Mouse (Mus musculus) intestine, embryonic 14.5 days (tissue): ENCODE results near the gene Glt1d1. TPM values are rescaled to one million over a fixed set of nuclear protein-coding genes. Genes with fewer than 3 reads are reported as not detected.

ENCODE experiments used
- ATAC-seq: fragments of 200-750 bp; cut with Nextera tagmentation; replicated peaks from 2 replicates; pipeline ENCODE4 v1.8.0; 2017; ENCODE audit warnings: low read depth, moderate number of reproducible peaks, moderate TSS enrichment, moderate library complexity; ENCODE audit not compliant: low FRiP score, low TSS enrichment
- DNase-seq: peaks from one replicate; pipeline ENCODE4 v3.0.0-alpha.2; 2018; ENCODE audit warnings: low spot score
- H3K27ac ChIP-seq: fragments of 300-500 bp; sonication (generic); 2 replicates; pipeline ENCODE4 v1.5.1; 2014; ENCODE audit warnings: low read depth, mild to moderate bottlenecking, control low read depth
- H3K27me3 ChIP-seq: fragments of 300-500 bp; sonication (generic); replicated peaks from 2 replicates; pipeline ENCODE4 v1.6.1; 2014; ENCODE audit warnings: low read length, control low read depth; ENCODE audit not compliant: control insufficient read depth, insufficient read depth
- H3K36me3 ChIP-seq: fragments of 300-500 bp; sonication (generic); 2 replicates; pipeline ENCODE4 v1.6.1; 2014; ENCODE audit warnings: low read length, control low read depth; ENCODE audit not compliant: control insufficient read depth, insufficient read depth
- H3K4me1 ChIP-seq: fragments of 300-500 bp; sonication (generic); replicated peaks from 2 replicates; pipeline ENCODE4 v1.6.1; 2014; ENCODE audit warnings: low read length, control low read depth, mixed read lengths; ENCODE audit not compliant: control insufficient read depth, insufficient read depth
- H3K4me2 ChIP-seq: fragments of 300-500 bp; sonication (generic); 2 replicates; pipeline ENCODE4 v1.6.1; 2014; ENCODE audit warnings: low read length
- H3K4me3 ChIP-seq: fragments of 300-500 bp; sonication (generic); 2 replicates; pipeline ENCODE4 v1.5.1; 2014; ENCODE audit warnings: low read depth, low read length, control low read depth, mixed read lengths
- H3K9ac ChIP-seq: fragments of 300-500 bp; sonication (generic); 2 replicates; pipeline ENCODE4 v1.6.1; 2014; ENCODE audit warnings: mild to moderate bottlenecking, low read length
- H3K9me3 ChIP-seq: fragments of 300-500 bp; sonication (generic); 2 replicates; pipeline ENCODE4 v1.6.1; 2016; ENCODE audit warnings: low read length, control low read depth; ENCODE audit not compliant: control insufficient read depth
- WGBS: fragments of 180-500 bp; shearing (Covaris S2); extraction: QIAGEN DNeasy Blood & Tissue Kit; methylation state at CpG from one replicate; pipeline ENCODE4 v1.1.7; 2014; 5-methylcytosine and 5-hydroxymethylcytosine counted together
- polyA plus RNA-seq: library from polyadenylated mRNA; unstranded; fragments of >200 nt; fragmentation: Nextera tagmentation; extraction: Ambion mirVana; gene quantifications from 2 replicates; pipeline ENCODE4 v1.2.1, GENCODE M21; 2014

The Glt1d1 gene
- polyA plus RNA-seq = 0.43 and 0.49 TPM in 2 replicates

DNA sequence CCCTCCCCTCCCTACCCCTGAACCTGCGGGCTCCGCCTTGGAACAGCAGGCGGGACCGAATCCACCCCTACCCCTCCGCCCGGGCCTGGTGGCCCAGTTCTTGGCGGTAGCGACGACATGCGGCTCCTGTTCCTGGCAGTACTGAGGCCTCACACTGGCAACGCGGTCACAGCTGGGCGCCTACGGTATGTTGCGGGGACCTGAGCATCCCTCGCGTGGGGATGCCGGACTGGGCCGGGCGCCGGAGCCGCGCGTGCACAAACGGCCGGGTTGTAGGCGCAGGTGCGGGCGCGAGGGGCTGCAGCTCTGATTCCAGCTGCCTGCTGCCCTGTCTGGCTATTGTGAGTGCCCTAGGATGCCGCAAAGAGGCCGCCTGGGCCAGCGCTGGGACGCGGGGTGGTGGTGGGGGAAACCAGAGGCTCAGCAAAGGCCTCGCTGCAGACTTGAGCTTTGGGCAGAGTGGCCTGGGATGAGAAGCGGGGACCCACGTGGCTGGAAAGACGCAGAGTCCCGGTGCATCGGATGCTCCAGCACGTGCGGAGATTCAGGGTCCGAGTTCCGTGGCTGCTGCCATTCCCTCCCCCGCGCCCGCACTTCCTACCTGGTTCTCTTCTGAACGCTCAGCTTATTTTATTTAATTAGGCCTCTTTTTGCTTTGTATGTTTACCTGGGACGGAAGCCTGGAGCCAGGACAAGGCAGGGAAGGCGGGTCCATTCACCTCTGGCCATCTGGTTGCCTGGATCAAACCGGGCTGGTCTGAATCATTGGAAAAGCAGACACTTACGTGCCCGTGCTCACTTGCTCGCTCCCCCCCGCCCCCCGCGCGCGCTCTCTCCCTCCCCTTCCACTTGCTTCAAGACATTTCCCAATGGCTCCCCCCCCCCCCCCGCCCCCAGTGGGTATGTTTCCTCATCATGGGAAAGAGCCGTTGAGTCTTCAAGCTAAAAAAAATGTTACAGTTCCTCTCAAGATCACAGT is at the start of gene Glt1d1, which contains the start of gene Slc15a4:
Gene Glt1d1, plus strand, starts transcription at position 96 of the 979 bp plus-strand sequence.
Gene Slc15a4, minus strand, starts transcription at position 731 of the 979 bp plus-strand sequence.
- Histone ChIP-seq H3K9me3 (no peaks in the 10 kb centered on the region), H3K27me3 (peaks cover 30% of the 10 kb centered on the region), H3K9ac (peak within 1 kb of the TSS; percentile 39), H3K4me1 (no peaks in the 10 kb centered on the region), H3K36me3 (no peaks in the 10 kb centered on the region), H3K4me2 (peak within 1 kb of the TSS; percentile 72), H3K4me3 (peak within 1 kb of the TSS; percentile 38), H3K27ac (no peak within 1 kb of the TSS)
- ATAC-seq (peak; percentile 65), DNase-seq (peak; percentile 72)
- under 1% methylated on average over 62 of the region's 62 CpGs for WGBS

DNA sequence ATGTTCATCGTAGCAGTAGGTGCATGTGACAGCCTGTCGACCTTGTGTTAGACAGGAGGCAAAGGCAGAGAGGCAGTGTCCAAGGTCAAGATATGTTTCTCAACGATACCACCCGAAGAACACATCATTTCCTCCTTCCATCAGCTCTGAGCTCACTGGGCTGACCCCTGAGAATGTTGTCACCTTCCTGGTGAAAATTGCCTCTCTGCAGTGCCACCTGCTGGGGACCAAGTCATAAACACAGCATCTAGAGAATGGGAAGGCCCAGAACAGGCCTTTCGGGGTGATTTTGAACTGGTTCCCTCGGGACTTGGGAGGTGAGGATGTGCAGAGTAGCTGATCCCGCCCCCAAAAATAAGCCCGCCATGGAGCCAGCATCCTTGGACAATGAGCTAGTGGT is 48.4 kb upstream of the Glt1d1 start:
- Histone ChIP-seq H3K4me2 (no peak overlapping the region), H3K4me3 (no peak overlapping the region), H3K36me3 (no peaks in the 10 kb centered on the region), H3K27me3 (no peaks in the 10 kb centered on the region), H3K9ac (no peak overlapping the region), H3K27ac (no peak overlapping the region), H3K4me1 (no peaks in the 10 kb centered on the region), H3K9me3 (no peaks in the 10 kb centered on the region)
- DNase-seq (no peak), ATAC-seq (no peak)
- 80% methylated on average over 8 of the region's 8 CpGs for WGBS

DNA sequence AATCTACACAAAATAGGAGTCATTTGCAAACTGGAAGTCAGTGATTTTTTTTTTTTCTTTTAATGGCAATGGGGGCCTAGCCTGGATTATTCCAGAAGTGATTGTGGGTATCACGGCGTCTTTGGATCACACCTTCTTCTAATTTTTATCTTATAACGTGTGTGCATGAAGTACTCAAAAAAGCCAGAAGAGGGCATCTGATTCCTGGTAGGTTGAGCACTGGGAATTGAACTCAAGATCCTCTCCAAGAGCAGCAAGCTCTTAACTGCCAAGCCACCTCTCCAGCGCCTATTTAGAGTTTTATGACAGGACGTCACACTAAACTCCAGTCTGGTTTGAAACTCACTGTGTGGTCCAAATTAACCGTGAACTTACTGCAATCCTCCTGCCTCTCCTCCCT is 44.2 kb upstream of the Glt1d1 start:
- WGBS = 73% methylated on average over 6 of the region's 6 CpGs
- Histone ChIP-seq H3K4me3 (no peak overlapping the region), H3K27ac (no peak overlapping the region), H3K4me2 (no peak overlapping the region), H3K27me3 (no peaks in the 10 kb centered on the region), H3K4me1 (no peaks in the 10 kb centered on the region), H3K9ac (no peak overlapping the region), H3K9me3 (no peaks in the 10 kb centered on the region), H3K36me3 (peaks cover 7% of the 10 kb centered on the region)
- DNase-seq (no peak), ATAC-seq (no peak)

DNA sequence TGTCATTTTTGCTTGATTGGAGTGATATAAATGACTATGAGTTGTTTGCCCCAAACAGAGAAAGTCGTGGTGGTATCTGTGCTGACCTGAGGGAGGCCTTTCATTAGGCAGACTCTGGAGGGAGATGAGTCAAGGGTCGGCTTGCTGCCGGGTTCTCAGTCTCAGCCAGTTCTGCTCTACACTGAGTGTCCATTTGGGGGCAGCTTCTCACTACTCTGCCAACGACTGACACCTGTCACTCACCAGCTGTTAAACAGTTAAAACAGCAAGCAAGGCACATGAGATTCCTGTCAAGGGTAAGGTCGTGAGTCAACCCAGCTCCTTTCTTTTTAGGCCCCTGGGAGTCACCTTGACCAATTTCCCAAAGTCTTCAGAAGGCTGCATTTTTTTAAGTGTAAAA is 39.7 kb upstream of the Glt1d1 start:
- Histone ChIP-seq H3K27me3 (no peaks in the 10 kb centered on the region), H3K36me3 (peaks cover 48% of the 10 kb centered on the region), H3K4me1 (no peaks in the 10 kb centered on the region), H3K4me2 (no peak overlapping the region), H3K9me3 (no peaks in the 10 kb centered on the region), H3K9ac (no peak overlapping the region), H3K27ac (no peak overlapping the region), H3K4me3 (no peak overlapping the region)
- DNase-seq (no peak), ATAC-seq (no peak)
- 70% methylated on average over 5 of the region's 5 CpGs for WGBS

DNA sequence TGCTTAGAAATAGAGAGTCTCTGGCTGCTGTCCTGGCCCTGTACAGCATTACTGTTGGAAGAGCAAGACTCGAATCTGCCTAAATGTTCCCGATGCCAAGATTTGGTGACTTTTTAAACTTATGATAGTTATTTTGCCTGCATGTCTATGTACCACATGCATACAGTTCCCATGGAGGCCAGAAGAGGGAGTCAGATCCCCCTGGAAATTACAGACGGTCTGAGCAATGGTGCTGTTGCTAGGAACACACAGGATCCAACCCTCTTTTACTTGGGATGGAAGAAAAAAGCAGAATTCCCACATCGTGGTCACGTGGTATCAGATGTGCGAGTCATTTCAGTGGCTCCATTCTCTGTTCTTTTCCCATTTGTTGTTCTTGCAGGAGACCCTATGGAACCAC is 39.2 kb upstream of the Glt1d1 start:
- DNase-seq (no peak), ATAC-seq (no peak)
- Histone ChIP-seq H3K9me3 (no peaks in the 10 kb centered on the region), H3K36me3 (peaks cover 52% of the 10 kb centered on the region), H3K4me1 (no peaks in the 10 kb centered on the region), H3K27ac (no peak overlapping the region), H3K4me2 (no peak overlapping the region), H3K9ac (no peak overlapping the region), H3K27me3 (no peaks in the 10 kb centered on the region), H3K4me3 (no peak overlapping the region)
- 80% methylated on average over 6 of the region's 6 CpGs for WGBS

DNA sequence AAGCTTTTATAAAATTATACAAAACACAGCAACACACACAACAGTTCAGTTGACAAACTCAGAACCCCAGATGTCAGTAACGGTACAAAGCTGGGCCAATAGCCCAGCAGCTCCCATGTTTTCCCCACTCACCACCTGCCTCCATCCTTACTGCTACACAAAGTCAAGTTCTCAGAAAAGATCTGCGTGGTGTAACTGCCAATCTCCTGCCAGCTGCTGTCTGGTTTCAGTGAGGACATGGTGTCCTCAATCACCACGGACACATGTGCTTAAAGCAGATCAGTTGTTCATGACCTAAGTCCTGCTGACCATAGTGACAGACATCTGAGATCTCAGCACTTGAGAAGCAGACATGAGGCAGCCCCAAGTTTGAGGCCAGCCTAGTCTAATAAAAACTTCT is 36.4 kb upstream of the Glt1d1 start:
- no peak overlapping the region for H3K27ac ChIP-seq

DNA sequence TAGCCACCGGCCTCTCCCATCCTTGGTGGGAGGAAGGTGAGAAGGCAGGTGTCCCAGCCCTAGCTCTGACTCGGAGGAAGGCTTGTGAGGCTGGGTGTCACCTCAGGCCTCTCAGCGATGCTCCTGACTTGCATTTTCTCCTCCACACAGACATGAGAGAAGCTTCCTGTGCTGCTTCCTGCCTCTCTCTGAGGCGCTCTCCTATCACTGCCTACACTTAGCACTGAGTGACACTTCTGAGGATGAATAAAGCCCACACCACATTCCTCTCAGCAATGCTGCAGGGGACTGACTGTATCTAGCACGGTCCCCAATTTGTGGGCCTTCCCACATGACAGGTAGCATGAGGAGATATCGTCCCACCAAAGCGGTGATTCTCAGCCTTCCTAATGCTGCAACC is 35.2 kb upstream of the Glt1d1 start:
- Histone ChIP-seq H3K4me3 (no peak overlapping the region), H3K4me2 (no peak overlapping the region), H3K27ac (no peak overlapping the region), H3K4me1 (no peaks in the 10 kb centered on the region), H3K27me3 (no peaks in the 10 kb centered on the region), H3K9ac (no peak overlapping the region), H3K9me3 (no peaks in the 10 kb centered on the region), H3K36me3 (peaks cover 92% of the 10 kb centered on the region)
- no peak for ATAC-seq
- no peak for DNase-seq
- WGBS = 95% methylated on average over 7 of the region's 7 CpGs

More for the DNA sequence above, 36.4 kb upstream of the Glt1d1 start:
- Histone ChIP-seq H3K9me3 (no peaks in the 10 kb centered on the region), H3K4me3 (no peak overlapping the region), H3K9ac (no peak overlapping the region), H3K27me3 (no peaks in the 10 kb centered on the region), H3K4me2 (no peak overlapping the region), H3K36me3 (peaks cover 80% of the 10 kb centered on the region), H3K4me1 (no peaks in the 10 kb centered on the region)
- DNase-seq (no peak), ATAC-seq (no peak)
- 96% methylated on average over 3 of the region's 3 CpGs for WGBS

DNA sequence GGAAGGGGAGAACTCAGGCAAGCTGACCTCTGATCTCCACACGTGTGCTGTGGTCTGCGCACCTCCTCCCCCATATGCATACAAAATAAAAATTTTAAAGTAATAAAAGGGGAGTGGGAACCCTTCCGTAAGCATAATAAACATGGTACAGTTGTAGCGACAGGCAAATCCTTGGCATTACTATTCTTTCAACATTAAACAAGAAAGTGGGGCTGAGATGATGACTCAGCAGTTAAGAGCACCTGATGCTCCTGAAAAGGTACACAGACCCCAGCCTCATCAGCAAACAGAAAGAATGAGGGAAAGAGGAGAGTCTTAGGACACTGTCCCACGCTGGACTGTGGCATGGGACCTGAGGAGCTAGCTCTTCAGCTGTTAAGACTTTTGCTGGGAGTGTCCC is 29.1 kb upstream of the Glt1d1 start:
- no peak overlapping the region for H3K9ac ChIP-seq
- peaks cover 89% of the 10 kb centered on the region for H3K36me3 ChIP-seq
- WGBS = 93% methylated on average over 5 of the region's 5 CpGs
- no peak for ATAC-seq
- no peak overlapping the region for H3K4me3 ChIP-seq
- no peak for DNase-seq
- no peaks in the 10 kb centered on the region for H3K9me3 ChIP-seq
- no peak overlapping the region for H3K27ac ChIP-seq
- no peaks in the 10 kb centered on the region for H3K4me1 ChIP-seq
- no peak overlapping the region for H3K4me2 ChIP-seq
- no peaks in the 10 kb centered on the region for H3K27me3 ChIP-seq
